Mouse (Mus musculus): ENCODE measurements around the gene Ahctf1.

DNA sequence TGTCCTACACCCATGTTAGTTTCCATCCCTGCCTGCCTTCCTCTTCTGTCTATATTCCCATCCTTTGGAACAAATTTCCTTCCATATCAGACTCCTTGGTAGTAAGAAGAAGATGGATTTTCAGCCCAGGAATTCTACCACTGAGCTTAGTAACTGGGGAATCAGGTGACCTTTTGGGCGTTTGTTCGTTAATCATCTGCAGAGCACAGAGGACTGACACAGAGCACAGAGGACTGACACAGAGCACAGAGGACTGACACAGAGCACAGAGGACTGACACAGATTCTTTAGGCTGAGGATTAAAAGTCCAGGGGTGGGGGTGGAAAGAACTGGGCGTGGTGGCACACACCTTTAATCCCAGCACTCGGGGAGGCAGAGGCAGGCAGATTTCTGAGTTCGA lies 2.3 kb upstream of the Ahctf1 start:
- TF ChIP-seq CTCF (IDR thresholded peaks at IDR 0.05; ENCODE audit: low read depth, low read length) (no peak), POLR2AphosphoS5 (IDR thresholded peaks at IDR 0.05; ENCODE audit: insufficient replicate concordance, low read depth, low read length) (no peak), GATA1 (IDR thresholded peaks at IDR 0.05; ENCODE audit: borderline replicate concordance, low read length) (no peak), TAL1 (conservative IDR thresholded peaks at IDR 0.05; ENCODE audit: low read depth, low read length) (no peak)
